Mouse (Mus musculus) intestine, embryonic 15.5 days (tissue): ENCODE data around the gene Rrp9. TPM values are rescaled to one million over a fixed set of nuclear protein-coding genes. Genes with fewer than 3 reads are reported as not detected.

Source experiments
- ATAC-seq: fragments of 200-750 bp; cut with Nextera tagmentation; 2 replicates; pipeline ENCODE4 v1.8.0; 2017; ENCODE audit warnings: moderate TSS enrichment, moderate library complexity
- H3K27ac ChIP-seq: fragments of 300-500 bp; sonication (generic); 2 replicates; pipeline ENCODE4 v1.5.1; 2015; ENCODE audit warnings: mild to moderate bottlenecking, inconsistent platforms
- H3K27me3 ChIP-seq: fragments of 300-500 bp; sonication (generic); replicated peaks from 2 replicates; pipeline ENCODE4 v1.6.1; 2015; ENCODE audit warnings: inconsistent platforms
- H3K36me3 ChIP-seq: fragments of 300-500 bp; sonication (generic); 2 replicates; pipeline ENCODE4 v1.6.1; 2015; ENCODE audit warnings: inconsistent platforms
- H3K4me1 ChIP-seq: fragments of 300-500 bp; sonication (generic); replicated peaks from 2 replicates; pipeline ENCODE4 v1.6.1; 2015; ENCODE audit warnings: inconsistent platforms
- H3K4me2 ChIP-seq: fragments of 300-500 bp; sonication (generic); replicated peaks from 2 replicates; pipeline ENCODE4 v1.6.1; 2015; ENCODE audit warnings: mild to moderate bottlenecking, inconsistent platforms
- H3K4me3 ChIP-seq: fragments of 300-500 bp; sonication (generic); replicated peaks from 2 replicates; pipeline ENCODE4 v1.5.1; 2015; ENCODE audit warnings: inconsistent platforms
- H3K9ac ChIP-seq: fragments of 300-500 bp; sonication (generic); 2 replicates; pipeline ENCODE4 v1.6.1; 2015; ENCODE audit warnings: inconsistent platforms
- H3K9me3 ChIP-seq: fragments of 300-500 bp; sonication (generic); 2 replicates; pipeline ENCODE4 v1.6.1; 2016; ENCODE audit warnings: inconsistent platforms
- WGBS: fragments of 180-500 bp; shearing (Covaris S2); methylation state at CpG from one replicate; pipeline ENCODE4 v1.1.7; 2015; 5-methylcytosine and 5-hydroxymethylcytosine counted together
- polyA plus RNA-seq: library from polyadenylated mRNA; unstranded; fragments of >200 nt; fragmentation: Nextera tagmentation; extraction: Ambion mirVana; gene quantifications from 2 replicates; pipeline ENCODE4 v1.2.1, GENCODE M21; 2015

Gene Rrp9
- polyA plus RNA-seq, 1 experiment from 2014 or later, result 49.9 TPM

DNA sequence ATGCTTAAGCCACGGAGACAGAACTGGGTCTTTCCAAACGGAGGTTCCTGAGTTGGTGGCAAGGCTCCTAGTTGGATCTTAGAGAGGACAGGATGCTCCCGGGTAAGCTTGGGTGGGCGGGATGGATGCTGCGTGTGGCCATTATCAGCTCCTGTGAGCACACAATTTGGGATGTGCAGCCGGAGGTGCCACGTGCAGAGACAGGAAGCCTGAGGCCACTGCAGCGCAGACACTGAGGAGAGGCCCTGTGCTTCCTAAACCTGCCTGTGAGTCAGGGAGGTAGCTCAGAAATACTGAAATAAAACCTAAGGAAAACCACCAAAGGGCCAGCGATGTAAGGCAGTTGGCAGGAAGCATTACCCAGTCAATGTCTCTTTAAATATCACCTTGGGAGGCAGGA is 6.0 kb upstream of the Rrp9 start:
- no peaks in the 10 kb centered on the region for H3K36me3 ChIP-seq
- WGBS, result 76% methylated on average over 9 of the region's 9 CpGs
- H3K4me2 ChIP-seq, result no peak overlapping the region
- ATAC-seq, result no peak
- H3K9ac ChIP-seq, result no peak overlapping the region
- H3K27ac ChIP-seq, result no peak overlapping the region
- H3K27me3 ChIP-seq, result peaks cover 12% of the 10 kb centered on the region
- H3K4me1 ChIP-seq, result peaks cover 30% of the 10 kb centered on the region
- H3K4me3 ChIP-seq, result no peak overlapping the region
- H3K9me3 ChIP-seq, result no peaks in the 10 kb centered on the region

DNA sequence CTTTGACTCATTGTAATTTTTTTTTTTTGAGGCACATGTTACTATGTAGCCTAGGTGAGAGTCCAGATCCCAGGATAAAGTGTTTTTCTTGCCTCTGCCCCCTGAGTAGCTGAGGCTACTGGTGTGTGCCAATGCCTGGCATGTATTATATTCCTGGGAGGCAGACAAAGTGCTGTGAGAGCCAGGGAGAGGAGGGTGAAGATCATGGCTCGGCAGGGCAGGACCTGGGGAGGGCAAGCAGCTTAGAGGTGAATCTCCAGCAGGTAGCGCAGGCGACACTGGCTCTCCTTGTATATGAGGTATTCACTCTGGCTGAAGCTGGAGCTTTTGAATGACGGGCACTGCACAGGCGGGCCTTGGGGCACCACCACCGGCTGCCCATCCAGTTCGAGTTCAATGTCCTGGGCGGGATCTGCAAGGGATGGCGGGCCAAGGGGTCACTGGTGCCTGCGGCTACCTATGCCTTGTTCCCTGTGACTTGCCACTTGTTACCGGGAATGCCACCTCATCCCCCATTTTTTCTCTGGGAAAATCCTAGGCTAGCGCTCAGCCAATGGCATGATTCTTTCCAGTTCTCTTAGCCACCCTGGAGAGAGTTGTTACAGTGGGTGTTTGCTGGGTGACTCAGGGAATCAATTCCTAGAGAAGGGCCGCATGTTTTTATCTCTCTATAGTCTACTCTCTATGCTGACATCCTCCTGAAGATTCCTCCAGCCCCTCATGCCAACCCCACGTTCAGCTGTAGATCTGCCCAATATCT is 4.6 kb upstream of the Rrp9 start:
- peak overlapping the region; percentile 44 for H3K4me2 ChIP-seq
- peaks cover 34% of the 10 kb centered on the region for H3K4me1 ChIP-seq
- no peaks in the 10 kb centered on the region for H3K36me3 ChIP-seq
- H3K4me3 ChIP-seq, result 0 out of 2 replicates have a peak overlapping the region, but pooled peaks have one; percentile 14
- H3K9ac ChIP-seq, result no peak overlapping the region
- ATAC-seq, result no peak
- H3K27ac ChIP-seq, result no peak overlapping the region
- WGBS, result 69% methylated on average over 14 of the region's 14 CpGs
- H3K27me3 ChIP-seq, result no peaks in the 10 kb centered on the region
- H3K9me3 ChIP-seq, result no peaks in the 10 kb centered on the region

DNA sequence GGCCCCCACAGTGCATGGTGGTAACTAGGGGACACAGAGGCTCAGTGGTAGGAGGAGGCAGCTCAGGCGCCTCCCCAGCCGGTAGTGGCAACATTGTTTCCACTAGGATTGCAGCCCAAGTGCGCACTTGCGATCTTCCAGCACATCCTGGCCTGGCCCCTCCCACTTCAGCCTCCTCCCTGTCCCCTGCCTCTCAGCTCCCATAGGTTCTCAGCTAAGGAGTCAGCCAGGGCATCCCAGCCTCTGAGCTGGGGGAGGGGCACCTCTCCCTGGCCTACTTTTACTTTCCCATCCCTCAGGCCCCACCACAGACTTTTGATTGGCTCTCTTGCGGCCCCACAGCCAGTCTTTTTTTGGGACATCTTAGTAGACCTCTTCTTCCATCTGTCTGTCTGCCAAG is 3.9 kb upstream of the Rrp9 start:
- H3K36me3 ChIP-seq, result no peaks in the 10 kb centered on the region
- H3K4me3 ChIP-seq, result 0 out of 2 replicates have a peak overlapping the region, but pooled peaks have one; percentile 14
- peaks cover 39% of the 10 kb centered on the region for H3K4me1 ChIP-seq
- H3K9ac ChIP-seq, result no peak overlapping the region
- no peaks in the 10 kb centered on the region for H3K27me3 ChIP-seq
- H3K4me2 ChIP-seq, result peak overlapping the region; percentile 44
- H3K9me3 ChIP-seq, result no peaks in the 10 kb centered on the region
- 15% methylated on average over 5 of the region's 5 CpGs for WGBS
- no peak for ATAC-seq
- peak overlapping the region; percentile 2; the same call in 1 of the 2 replicates for H3K27ac ChIP-seq

DNA sequence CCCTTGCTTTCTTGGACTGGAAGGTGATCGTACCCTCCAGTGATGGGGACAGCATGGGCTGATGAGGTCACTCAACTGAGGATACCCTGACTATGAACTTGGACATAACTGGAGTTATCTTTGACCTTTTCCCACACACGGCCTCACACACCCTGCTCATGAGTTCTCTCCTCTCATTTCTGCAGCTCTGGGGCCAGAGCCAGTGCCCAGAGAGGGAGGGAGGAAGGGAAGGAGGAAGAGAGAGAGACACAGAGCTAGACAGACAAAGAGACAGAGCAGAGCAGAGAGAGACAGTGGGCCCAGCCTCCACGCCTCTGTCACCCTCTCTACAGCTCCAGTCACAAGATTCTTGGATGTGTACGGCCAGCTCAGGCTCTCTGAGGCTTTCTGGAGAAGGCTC is 3.4 kb upstream of the Rrp9 start:
- H3K4me2 ChIP-seq, result no peak overlapping the region
- no peaks in the 10 kb centered on the region for H3K9me3 ChIP-seq
- WGBS, result 58% methylated on average over 4 of the region's 4 CpGs
- no peaks in the 10 kb centered on the region for H3K27me3 ChIP-seq
- ATAC-seq, result no peak
- H3K9ac ChIP-seq, result no peak overlapping the region
- H3K4me3 ChIP-seq, result no peak overlapping the region
- H3K27ac ChIP-seq, result peak overlapping the region; percentile 2; the same call in 1 of the 2 replicates
- peaks cover 39% of the 10 kb centered on the region for H3K4me1 ChIP-seq
- H3K36me3 ChIP-seq, result no peaks in the 10 kb centered on the region

DNA sequence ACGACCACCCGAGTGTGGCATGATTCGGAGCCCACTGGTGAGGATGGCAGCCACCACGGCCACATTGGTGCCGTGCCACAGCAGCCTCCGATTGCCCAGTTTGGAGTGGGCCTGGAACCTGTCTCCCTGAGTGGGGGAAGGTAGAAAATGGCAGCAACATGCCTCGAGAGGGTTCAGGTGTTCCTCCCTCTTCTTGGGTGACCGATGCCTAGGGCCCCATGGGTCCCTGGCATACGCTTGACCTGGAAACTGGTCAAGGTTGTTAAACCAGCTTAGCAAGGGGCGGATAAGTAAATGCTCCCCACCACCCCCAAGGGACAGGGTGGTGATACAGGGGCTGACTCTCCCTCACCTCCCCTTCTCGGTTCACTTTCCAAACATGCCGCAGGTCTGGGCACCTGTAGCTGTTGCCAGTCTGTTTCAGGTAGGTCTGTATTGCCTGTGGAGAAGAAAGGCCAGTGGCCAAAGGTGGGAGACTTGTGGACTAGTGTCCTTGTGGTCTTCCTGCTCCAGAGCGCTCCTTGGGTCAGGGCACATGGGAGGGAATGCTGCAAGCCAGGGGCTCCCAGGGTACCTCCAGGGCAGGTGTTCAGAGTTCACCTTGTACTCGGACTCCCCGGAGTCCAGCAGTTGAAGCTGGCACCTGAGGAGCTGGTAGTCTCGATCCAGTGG is 2.5 kb upstream of the Rrp9 start:
- H3K9me3 ChIP-seq, result no peaks in the 10 kb centered on the region
- ATAC-seq, result no peak
- no peak overlapping the region for H3K9ac ChIP-seq
- H3K36me3 ChIP-seq, result no peaks in the 10 kb centered on the region
- 86% methylated on average over 16 of the region's 16 CpGs for WGBS
- no peak overlapping the region for H3K27ac ChIP-seq
- H3K4me3 ChIP-seq, result no peak overlapping the region
- H3K4me2 ChIP-seq, result no peak overlapping the region
- H3K4me1 ChIP-seq, result peaks cover 44% of the 10 kb centered on the region
- no peaks in the 10 kb centered on the region for H3K27me3 ChIP-seq

DNA sequence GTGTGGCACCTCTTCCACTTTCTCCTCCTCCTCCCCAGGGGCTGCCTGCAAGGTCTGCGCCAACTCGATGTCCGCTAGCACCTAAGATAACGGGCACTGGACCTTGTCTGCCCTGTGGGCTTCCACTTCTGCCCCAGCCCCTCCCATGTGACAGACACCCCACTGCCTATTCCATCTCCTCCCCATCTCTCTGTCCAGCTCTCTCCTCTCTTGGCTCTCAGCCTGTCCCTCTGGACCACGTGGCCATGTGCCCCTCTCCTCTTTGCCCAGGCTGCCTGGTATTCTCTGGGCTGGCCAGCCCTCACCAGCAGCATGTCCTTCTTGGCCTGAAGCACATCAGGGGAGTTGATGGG is 2.0 kb upstream of the Rrp9 start:
- no peak overlapping the region for H3K4me2 ChIP-seq
- H3K27me3 ChIP-seq, result no peaks in the 10 kb centered on the region
- H3K9me3 ChIP-seq, result no peaks in the 10 kb centered on the region
- no peak overlapping the region for H3K9ac ChIP-seq
- no peak overlapping the region for H3K27ac ChIP-seq
- WGBS, result 86% methylated on average over 5 of the region's 5 CpGs
- H3K36me3 ChIP-seq, result no peaks in the 10 kb centered on the region
- H3K4me1 ChIP-seq, result peaks cover 48% of the 10 kb centered on the region
- H3K4me3 ChIP-seq, result no peak overlapping the region
- ATAC-seq, result no peak

DNA sequence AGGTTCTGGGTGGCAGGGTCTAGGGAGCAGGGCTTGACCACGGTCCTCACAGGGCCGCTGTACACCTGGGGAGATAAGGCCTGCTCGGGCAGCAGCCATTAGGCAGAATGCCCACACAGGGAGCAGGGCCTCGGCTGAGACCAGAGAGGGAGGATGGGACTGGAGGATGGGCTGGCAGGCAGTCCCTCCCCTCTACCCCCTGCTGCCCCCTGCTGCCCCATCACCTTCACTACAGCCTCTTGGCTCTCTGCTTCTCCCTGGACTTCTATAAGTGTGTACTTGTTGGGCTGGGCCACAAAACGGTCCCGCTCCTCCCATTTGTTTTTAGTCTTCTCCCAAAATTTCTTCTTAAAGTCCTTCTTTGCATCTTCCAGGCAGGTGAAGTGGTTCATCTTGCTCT is 1.3 kb upstream of the Rrp9 start:
- no peaks in the 10 kb centered on the region for H3K9me3 ChIP-seq
- H3K27ac ChIP-seq, result no peak overlapping the region
- no peak overlapping the region for H3K4me3 ChIP-seq
- ATAC-seq, result no peak
- peak overlapping the region; percentile 24; the same call in 1 of the 2 replicates for H3K4me2 ChIP-seq
- H3K36me3 ChIP-seq, result no peaks in the 10 kb centered on the region
- no peaks in the 10 kb centered on the region for H3K27me3 ChIP-seq
- peaks cover 48% of the 10 kb centered on the region for H3K4me1 ChIP-seq
- H3K9ac ChIP-seq, result no peak overlapping the region
- WGBS, result 9% methylated on average over 6 of the region's 6 CpGs

DNA sequence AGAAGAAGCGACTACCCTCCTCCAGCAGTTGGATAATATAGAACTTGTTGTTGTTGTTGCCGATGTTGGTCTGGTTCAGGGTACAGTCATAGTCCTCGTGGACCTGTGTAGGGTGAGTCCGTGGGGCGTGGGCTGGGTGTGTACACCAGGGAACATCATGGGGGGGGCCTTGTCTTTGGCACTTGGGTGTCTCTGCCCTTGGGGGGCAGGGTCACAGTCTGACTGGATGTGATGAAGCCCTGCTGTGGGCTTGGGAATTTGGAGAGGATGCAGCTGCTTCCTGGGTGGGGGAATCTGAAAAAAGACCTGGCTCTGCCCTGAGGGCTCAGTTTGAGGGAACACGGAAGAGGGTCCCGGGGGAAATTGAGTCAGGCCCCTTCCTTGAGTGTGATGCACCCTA is 717 bp upstream of the Rrp9 start:
- no peak for ATAC-seq
- peaks cover 48% of the 10 kb centered on the region for H3K4me1 ChIP-seq
- H3K9ac ChIP-seq, result no peak overlapping the region
- no peak overlapping the region for H3K27ac ChIP-seq
- no peak overlapping the region for H3K4me2 ChIP-seq
- no peak overlapping the region for H3K4me3 ChIP-seq
- 66% methylated on average over 7 of the region's 7 CpGs for WGBS
- no peaks in the 10 kb centered on the region for H3K36me3 ChIP-seq
- H3K27me3 ChIP-seq, result no peaks in the 10 kb centered on the region
- no peaks in the 10 kb centered on the region for H3K9me3 ChIP-seq

DNA sequence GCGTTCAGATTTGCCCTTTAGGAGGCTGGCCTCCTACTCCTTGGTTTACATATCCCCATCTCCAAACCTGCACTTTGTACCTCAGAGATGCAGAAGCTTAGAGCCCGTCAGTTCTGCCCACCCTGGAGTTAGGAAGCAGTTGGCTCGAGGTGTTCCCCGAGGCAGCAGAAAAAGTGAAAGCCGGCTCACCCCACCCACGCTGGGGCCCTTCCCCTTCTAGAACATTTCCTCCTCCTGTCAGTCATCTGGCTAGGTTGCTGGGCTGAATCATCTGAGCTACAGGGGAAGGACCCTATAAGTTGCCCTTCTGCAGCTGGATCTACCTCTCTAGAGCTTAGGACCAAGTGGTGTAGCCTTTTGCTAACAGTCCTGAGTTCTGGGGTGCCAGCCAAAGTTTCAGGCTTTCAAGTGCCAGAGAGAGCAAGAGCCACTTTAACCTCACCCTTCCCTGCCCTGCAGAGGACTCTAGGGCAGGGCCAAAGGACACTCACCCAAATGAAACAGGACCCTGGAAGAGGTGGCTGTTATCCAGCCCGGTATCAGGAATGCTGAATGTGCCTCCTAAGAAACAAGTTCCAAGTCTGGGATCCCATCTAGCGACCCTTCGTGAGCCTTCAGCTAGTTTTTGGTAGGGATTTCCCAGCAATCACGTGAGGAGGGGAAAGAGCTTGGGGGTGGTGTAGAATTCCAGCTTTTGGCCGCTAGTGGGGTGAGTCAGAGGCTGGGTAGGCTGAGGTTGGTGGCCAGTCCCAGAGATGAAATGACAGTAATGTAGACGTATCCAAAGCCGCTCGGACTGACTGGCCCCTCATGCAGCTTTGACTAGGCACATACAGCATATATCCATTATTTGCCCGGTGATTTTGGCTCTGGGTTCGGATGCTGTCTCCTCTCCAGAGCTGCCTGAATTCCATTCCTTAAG is 500 bp downstream of the Rrp9 start:
- Histone ChIP-seq H3K9ac (peak overlapping the region; percentile 42), H3K27ac (peak overlapping the region; percentile 38; the same call in 1 of the 2 replicates), H3K4me1 (peaks cover 48% of the 10 kb centered on the region), H3K36me3 (peaks cover 8% of the 10 kb centered on the region), H3K9me3 (no peaks in the 10 kb centered on the region), H3K27me3 (no peaks in the 10 kb centered on the region), H3K4me3 (no peak overlapping the region; the same call in none of the 2 replicates), H3K4me2 (peak overlapping the region; percentile 80)
- ATAC-seq, result peak; percentile 52
- WGBS, result 21% methylated on average over 16 of the region's 16 CpGs

DNA sequence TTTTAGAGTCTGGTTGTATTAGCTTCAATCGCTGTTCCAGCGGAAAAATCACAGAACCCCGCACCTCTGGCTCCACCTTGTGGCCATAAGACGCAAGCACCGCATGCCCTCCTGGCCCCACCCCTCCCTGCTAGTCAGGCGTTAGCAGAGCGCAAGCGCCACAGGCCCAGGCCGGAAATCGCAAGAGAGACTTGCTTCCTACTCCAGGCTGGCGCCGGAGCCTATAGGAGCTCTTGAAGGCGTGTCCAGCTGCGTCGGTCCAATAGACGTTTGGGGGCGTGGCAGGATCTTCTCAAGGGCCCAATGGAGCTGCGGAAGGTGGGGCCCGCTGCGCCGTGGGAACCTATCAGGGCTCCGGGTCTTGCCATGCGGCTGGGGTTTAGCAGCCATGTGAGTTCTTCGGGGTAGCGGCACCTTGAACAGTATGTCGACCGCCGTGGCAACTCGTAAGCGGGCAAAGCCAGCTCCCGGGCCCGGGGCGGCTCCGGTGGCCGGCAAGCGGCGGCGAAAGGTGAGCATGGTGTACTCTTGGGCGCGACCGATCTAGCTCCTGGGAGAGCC is 1.2 kb downstream of the Rrp9 start, which contains the start of gene Parp3:
Gene Parp3, minus strand, starts transcription at position 26 of the 561 bp plus-strand sequence.
- Histone ChIP-seq H3K9me3 (no peaks in the 10 kb centered on the region), H3K4me1 (peaks cover 43% of the 10 kb centered on the region), H3K27me3 (no peaks in the 10 kb centered on the region), H3K27ac (peak within 1 kb of the TSS; percentile 38; the same call in 1 of the 2 replicates), H3K9ac (peak within 1 kb of the TSS; percentile 48), H3K4me3 (peak within 1 kb of the TSS; percentile 61), H3K4me2 (peak within 1 kb of the TSS; percentile 80), H3K36me3 (peaks cover 9% of the 10 kb centered on the region)
- WGBS, result under 1% methylated on average over 41 of the region's 41 CpGs
- peak; percentile 97 for ATAC-seq

DNA sequence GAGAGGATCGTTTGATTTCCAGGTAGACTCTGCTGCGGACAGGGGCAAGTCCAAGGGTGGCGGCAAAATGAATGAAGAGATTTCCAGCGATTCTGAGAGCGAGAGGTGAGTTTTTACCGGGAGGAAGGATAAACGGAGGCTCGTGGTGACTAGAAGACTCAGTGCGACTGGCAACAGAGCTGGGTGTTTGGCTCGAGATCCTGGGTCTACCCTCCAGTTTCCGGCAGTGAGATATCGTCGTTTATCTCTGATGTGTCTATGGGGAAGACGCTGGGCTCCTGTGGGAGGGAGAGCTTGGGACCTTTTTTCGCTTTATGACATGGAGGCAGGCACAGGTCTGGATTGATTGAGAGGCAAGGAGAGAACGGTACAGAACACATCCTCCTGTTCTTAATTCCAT is 1.9 kb downstream of the Rrp9 start:
- WGBS, result 3% methylated on average over 16 of the region's 16 CpGs
- Histone ChIP-seq H3K27ac (no peak overlapping the region), H3K9me3 (no peaks in the 10 kb centered on the region), H3K9ac (peak overlapping the region; percentile 48), H3K36me3 (peaks cover 11% of the 10 kb centered on the region), H3K4me1 (peaks cover 38% of the 10 kb centered on the region), H3K4me3 (peak overlapping the region; percentile 61), H3K4me2 (peak overlapping the region; percentile 80), H3K27me3 (no peaks in the 10 kb centered on the region)
- no peak; the same call in 1 of the 2 replicates for ATAC-seq
